Mouse (Mus musculus) granulocyte monocyte progenitor cell, adult 5-6 weeks (primary cell): ENCODE measurements around the gene Pramel6. TPM values are rescaled to one million over a fixed set of nuclear protein-coding genes. Genes with fewer than 3 reads are reported as not detected.
"Not testable (repeated sequence)": the region's sequence is repeated elsewhere in the genome, so short reads cannot be mapped to it uniquely, and the experiment has no call there.

Experiments used
- ATAC-seq: replicated peaks from 2 replicates; pipeline ENCODE4 v1.8.0; 2016; ENCODE audit warnings: mild to moderate bottlenecking, moderate TSS enrichment, inconsistent platforms; ENCODE audit not compliant: poor library complexity, severe bottlenecking
- total RNA-seq, 2 experiments: library from RNA; stranded (forward) in 1 of 2; stranded (reverse) in 1 of 2; fragments of 200-712, 200-1000 nt in 1 of 2; fragments of >200 nt in 1 of 2; fragmentation: Nextera tagmentation in 1 of 2; gene quantifications; 2 replicates each; pipeline ENCODE4 v1.2.3; 2014 to 2017

Gene Pramel6
- total RNA-seq (2014; fragmentation: Nextera tagmentation) (not detected in 2 replicates), total RNA-seq (2017) (not detected in 2 replicates)

DNA sequence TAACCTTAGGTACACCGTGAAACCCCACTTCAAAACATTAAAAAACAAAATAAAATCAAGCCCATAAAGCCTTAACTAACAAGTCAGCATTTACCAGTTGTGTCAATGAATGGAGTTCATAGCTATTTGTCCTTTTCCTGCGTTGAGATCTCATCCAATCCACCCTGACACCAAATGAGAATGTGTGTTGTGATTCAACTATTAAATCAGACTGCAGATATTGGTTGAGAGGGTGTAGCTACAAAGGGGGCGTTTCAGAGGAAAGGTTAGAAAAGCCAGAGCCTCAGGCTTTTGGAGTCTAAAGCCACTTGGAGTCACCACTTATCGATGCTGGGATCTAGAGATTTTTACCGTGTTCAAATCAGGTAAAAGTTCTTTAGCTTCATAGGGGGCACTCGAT lies at the start of gene Pramel6:
Gene Pramel6 (plus strand): TSS at position 301 of the 400 bp plus-strand sequence.
- no peak for ATAC-seq

DNA sequence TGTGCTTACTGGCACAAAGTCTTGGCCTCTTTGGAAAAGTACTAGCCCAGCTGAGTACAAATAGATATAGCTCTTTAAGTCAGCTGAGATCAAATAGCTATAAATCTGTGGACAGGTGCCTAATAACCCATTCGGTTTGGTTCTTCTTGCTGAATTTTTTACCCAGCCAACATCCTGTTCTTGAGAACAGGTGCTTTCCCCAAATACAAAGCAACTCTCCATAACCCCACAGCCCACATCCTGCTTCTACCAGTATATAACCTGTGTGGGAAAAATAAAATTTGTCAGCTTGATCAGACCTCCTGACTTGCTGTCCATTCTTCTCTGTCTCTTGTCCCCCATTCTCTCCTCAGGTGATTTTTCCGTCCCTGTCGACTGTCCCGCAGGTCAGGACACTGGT lies 44.6 kb upstream of the Pramel6 start:
- no peak for ATAC-seq

DNA sequence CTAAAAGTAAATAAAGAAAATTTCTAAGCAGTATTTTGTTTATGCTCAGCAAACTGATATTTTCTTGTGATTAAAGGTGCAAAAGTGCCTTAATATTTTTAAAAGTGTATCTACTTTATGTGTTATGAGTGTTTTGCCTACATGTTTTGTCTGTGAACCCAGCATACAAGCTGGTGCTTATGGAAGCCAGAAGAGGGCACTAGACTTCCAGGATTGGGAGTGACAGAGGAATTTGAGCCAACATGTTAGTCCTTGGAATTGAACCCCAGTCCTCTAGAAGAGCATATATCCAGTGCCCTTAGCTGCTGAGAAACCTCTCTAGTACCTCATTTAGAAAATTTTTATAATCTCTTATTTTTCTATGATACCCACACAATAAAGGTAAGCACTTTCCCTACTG lies 26.2 kb upstream of the Pramel6 start:
- ATAC-seq = no peak

DNA sequence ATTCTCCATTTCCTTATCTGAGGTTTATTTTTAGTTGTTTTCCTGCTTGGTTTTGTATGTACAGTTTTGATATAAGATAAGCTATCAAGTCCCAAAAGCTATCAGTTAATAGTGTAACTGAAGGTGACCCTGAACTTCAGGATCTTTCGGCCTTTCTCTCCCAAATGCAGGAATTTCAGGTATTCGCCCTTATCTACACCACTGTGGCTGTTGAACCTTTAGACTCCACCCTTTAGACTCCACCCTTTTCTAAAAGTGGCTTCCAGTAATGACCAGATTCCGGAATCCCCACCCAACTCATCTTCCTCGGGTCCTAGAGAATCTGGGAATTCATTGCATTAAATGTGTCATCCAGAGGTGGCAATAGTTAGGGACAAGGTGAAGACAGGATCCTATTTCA lies 25.2 kb upstream of the Pramel6 start:
- no peak for ATAC-seq

DNA sequence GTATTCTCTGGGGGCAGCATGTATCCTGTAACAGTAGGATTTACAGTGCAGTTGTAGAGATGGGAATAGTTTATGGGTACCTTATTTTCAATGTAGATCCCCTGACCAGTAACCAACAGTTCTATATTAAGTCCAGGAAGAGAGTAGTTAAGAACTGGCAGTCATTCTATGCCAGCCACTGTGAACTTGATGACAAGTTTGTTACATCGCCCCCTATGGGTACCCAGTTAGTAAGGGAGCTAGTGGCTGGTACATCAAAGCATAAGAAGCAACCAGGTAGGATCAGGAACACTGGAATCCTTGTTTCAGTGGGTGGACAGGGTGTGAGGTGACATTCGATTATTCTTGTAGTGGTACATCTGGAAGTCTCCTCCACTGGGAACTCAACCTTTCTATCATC lies 24.1 kb upstream of the Pramel6 start:
- no peak for ATAC-seq

GRCm38 (mm10) chr2:87496993-87497392 lies 9.4 kb upstream of the Pramel6 start, which contains the start of gene Pramel7:
Pramel7 (minus strand) TSS chr2:87497093.
- not testable (repeated sequence) for ATAC-seq

DNA sequence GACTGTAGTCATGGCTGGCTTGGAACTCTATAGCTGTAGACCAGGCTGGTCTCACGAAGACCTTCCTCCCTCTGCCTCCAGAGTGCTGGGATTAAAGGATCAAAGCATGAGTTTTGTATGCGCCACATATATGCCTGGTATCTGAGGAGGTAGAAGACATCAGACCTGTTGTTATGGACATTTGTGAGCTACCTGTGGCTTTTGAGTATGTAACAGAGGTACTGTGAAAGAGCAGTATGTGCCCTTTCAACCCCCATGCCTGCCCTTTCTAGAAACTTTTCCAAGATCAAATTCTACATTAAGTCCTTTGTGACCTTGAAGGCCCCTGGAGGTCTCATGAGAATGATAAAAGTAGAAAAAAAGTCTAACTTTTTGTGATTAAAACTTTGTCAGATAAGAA lies 8.7 kb downstream of the Pramel6 start:
- no peak for ATAC-seq

DNA sequence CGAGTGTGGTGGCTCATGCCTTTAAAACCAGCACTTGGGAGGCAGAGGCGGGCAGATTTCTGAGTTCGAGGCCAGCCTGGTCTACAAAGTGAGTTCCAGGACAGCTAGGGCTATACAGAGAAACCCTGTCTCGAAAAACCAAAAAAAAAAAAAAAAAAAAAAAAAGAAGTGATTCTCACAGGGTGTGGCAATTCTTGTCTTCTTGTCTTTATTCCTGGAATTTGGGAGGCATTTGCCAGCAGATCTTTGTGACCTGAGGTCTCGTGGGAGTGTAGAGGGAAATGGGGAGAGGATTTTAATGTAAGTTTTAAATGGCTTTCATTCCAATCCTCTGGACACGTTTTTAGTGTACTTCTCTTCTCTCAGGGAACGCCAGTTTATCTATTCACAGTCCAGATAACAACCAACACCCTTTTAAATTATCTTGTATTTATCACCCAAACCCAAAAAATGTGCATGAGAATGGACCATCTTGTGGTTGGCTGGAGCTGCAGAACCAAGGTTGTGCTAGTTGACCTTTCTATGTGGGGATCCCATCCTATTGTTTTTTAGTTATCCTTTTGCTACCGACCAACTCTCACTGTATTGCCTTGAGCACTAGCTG lies 9.2 kb downstream of the Pramel6 start:
- no peak for ATAC-seq

DNA sequence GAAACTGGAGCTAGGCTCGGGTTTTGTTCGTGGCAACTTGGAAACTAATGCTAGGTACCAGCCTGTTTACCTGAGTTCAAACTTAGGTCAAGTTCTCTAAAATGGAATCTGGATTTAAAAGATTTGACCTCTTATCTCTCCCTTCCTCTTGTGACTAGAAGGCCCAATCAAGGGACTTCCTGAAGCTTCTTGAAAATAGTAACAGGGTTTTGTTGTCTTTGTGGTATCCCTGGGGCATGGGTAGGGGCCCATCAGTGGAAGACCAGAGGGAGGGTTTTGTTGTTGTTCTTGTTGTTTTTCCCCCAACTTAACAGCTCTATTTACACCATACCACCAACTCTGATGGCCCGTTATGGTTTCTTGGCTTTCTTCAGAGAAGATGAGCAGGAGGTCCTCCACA lies 10.2 kb downstream of the Pramel6 start:
- no peak for ATAC-seq

GRCm38 (mm10) chr2:87520651-87521050 lies 14.3 kb downstream of the Pramel6 start:
- no peak for ATAC-seq

DNA sequence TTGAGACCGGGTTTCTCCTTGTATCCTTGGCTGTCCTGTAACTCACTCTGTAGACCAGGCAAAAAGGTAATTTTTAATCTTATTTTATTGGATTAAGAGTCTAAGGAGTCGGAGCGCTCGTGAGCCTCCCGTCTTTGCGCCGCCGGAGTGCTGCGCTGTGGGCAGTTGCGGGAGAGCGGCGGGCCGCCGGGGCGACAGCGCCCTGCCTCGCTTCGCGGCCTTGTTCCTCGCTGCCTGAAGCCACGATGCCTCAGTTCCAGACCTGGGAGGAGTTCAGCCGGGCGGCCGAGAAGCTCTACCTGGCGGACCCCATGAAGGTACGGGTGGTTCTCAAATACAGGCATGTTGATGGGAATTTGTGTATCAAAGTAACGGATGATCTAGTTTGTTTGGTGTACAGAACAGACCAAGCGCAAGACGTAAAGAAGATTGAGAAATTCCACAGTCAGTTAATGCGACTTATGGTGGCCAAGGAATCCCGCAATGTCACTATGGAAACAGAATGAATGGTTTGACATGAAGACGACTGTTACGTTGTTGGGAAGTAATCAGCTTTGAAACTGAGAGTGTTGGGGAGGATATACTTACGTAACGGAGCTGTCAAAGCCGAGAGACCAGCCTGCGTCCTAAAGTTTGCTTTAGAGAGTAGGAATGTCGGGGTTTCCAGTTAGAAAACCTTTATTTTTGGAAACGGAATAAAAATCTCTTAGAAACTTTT lies 19.7 kb downstream of the Pramel6 start:
- ATAC-seq = peak; percentile 59

GRCm38 (mm10) chr2:87531496-87531895 lies 25.1 kb downstream of the Pramel6 start, which contains the start of gene Olfr153:
Olfr153 (plus strand) TSS chr2:87531796.
- no peak for ATAC-seq

DNA sequence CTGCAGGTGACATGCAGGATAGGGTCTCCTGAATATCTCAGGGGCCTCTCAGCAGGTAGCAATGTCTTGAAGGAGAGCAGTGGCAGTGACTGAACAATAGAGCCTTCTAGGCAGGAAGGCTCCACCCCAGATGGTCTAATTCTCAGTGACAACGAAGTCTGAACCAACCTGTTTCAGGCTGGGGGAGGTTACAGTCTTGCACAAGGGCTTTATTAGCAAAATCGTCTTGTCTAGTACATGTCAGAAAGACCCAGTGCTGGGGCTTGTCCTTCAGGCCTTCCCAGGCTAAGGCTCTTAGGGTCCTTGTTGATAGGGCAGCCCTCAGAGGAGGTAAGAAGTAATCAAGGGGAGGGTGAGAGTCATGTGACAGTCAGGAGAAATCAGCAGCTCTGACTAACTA lies 28.5 kb downstream of the Pramel6 start:
- no peak for ATAC-seq

DNA sequence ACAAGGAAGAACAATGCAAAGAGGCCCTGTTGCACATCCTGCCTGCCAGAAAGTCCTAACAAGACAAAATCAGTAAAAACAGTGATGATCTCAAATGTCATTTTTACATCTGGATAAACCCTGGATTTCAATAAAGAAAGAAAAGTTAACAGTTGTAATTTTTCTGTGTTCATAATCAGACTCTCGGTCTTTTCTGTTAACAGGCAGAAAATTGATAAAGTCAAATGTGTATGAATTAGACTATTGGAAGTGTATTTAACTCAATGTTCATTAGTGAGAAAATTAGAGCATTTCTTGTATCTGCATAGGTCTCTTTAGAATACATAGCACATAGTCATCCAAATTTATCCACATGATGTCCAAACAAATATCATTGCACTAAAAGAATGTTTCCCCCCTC lies 39.1 kb downstream of the Pramel6 start, which contains the start of gene Olfr1128:
Gene Olfr1128 (minus strand): TSS at position 101 of the 400 bp plus-strand sequence.
- no peak for ATAC-seq

Other genes with a start within 250 kb of the Pramel6 start
- not detected in 2 replicates for gene Olfr1116, start 239.0 kb upstream of the Pramel6 start, total RNA-seq (2014; fragmentation: Nextera tagmentation)
- gene Olfr1116, start 239.0 kb upstream of the Pramel6 start, total RNA-seq (2017) = not detected in 2 replicates
- not detected in 2 replicates for gene Olfr1118, start 199.0 kb upstream of the Pramel6 start, total RNA-seq (2014; fragmentation: Nextera tagmentation)
- gene Olfr1118, start 199.0 kb upstream of the Pramel6 start, total RNA-seq (2017) = not detected in 2 replicates
- gene Olfr1120, start 151.8 kb upstream of the Pramel6 start, total RNA-seq (2014; fragmentation: Nextera tagmentation) = not detected in 2 replicates
- not detected in 2 replicates for gene Olfr1120, start 151.8 kb upstream of the Pramel6 start, total RNA-seq (2017)
- not detected in 2 replicates for gene Olfr1121, start 136.7 kb upstream of the Pramel6 start, total RNA-seq (2014; fragmentation: Nextera tagmentation)
- not detected in 2 replicates for gene Olfr1121, start 136.7 kb upstream of the Pramel6 start, total RNA-seq (2017)
- not detected in 2 replicates for gene Olfr1122, start 120.7 kb upstream of the Pramel6 start, total RNA-seq (2014; fragmentation: Nextera tagmentation)
- not detected in 2 replicates for gene Olfr1122, start 120.7 kb upstream of the Pramel6 start, total RNA-seq (2017)
- not detected in 2 replicates for gene Olfr1123, start 89.9 kb upstream of the Pramel6 start, total RNA-seq (2014; fragmentation: Nextera tagmentation)
- not detected in 2 replicates for gene Olfr1123, start 89.9 kb upstream of the Pramel6 start, total RNA-seq (2017)
- gene Olfr1124, start 76.3 kb upstream of the Pramel6 start, total RNA-seq (2014; fragmentation: Nextera tagmentation) = not detected in 2 replicates
- not detected in 2 replicates for gene Olfr1124, start 76.3 kb upstream of the Pramel6 start, total RNA-seq (2017)
- not detected in 2 replicates for gene Olfr1126, start 52.6 kb upstream of the Pramel6 start, total RNA-seq (2014; fragmentation: Nextera tagmentation)
- not detected in 2 replicates for gene Olfr1126, start 52.6 kb upstream of the Pramel6 start, total RNA-seq (2017)
- gene Pramel7, start 9.5 kb upstream of the Pramel6 start, total RNA-seq (2014; fragmentation: Nextera tagmentation) = not detected in 2 replicates
- gene Pramel7, start 9.5 kb upstream of the Pramel6 start, total RNA-seq (2017) = not detected in 2 replicates
- gene Olfr153, start 25.2 kb downstream of the Pramel6 start, total RNA-seq (2014; fragmentation: Nextera tagmentation) = not detected in 2 replicates
- not detected in 2 replicates for gene Olfr153, start 25.2 kb downstream of the Pramel6 start, total RNA-seq (2017)
- not detected in 2 replicates for gene Olfr1128, start 39.0 kb downstream of the Pramel6 start, total RNA-seq (2014; fragmentation: Nextera tagmentation)
- not detected in 2 replicates for gene Olfr1128, start 39.0 kb downstream of the Pramel6 start, total RNA-seq (2017)
- not detected in 2 replicates for gene Olfr1129, start 67.3 kb downstream of the Pramel6 start, total RNA-seq (2014; fragmentation: Nextera tagmentation)
- not detected in 2 replicates for gene Olfr1129, start 67.3 kb downstream of the Pramel6 start, total RNA-seq (2017)
- not detected in 2 replicates for gene Olfr1130, start 99.6 kb downstream of the Pramel6 start, total RNA-seq (2014; fragmentation: Nextera tagmentation)
- not detected in 2 replicates for gene Olfr1130, start 99.6 kb downstream of the Pramel6 start, total RNA-seq (2017)
- not detected in 2 replicates for gene Olfr1131, start 120.5 kb downstream of the Pramel6 start, total RNA-seq (2014; fragmentation: Nextera tagmentation)
- gene Olfr1131, start 120.5 kb downstream of the Pramel6 start, total RNA-seq (2017) = not detected in 2 replicates
- not detected in 2 replicates for gene Olfr1132, start 131.0 kb downstream of the Pramel6 start, total RNA-seq (2014; fragmentation: Nextera tagmentation)
- gene Olfr1132, start 131.0 kb downstream of the Pramel6 start, total RNA-seq (2017) = not detected in 2 replicates
- not detected in 2 replicates for gene Olfr1133, start 140.8 kb downstream of the Pramel6 start, total RNA-seq (2014; fragmentation: Nextera tagmentation)
- gene Olfr1133, start 140.8 kb downstream of the Pramel6 start, total RNA-seq (2017) = not detected in 2 replicates
- not detected in 2 replicates for gene Olfr1134, start 151.9 kb downstream of the Pramel6 start, total RNA-seq (2014; fragmentation: Nextera tagmentation)
- not detected in 2 replicates for gene Olfr1134, start 151.9 kb downstream of the Pramel6 start, total RNA-seq (2017)
- not detected in 2 replicates for gene Olfr1135, start 167.1 kb downstream of the Pramel6 start, total RNA-seq (2014; fragmentation: Nextera tagmentation)
- not detected in 2 replicates for gene Olfr1135, start 167.1 kb downstream of the Pramel6 start, total RNA-seq (2017)
- not detected in 2 replicates for gene Olfr1136, start 187.4 kb downstream of the Pramel6 start, total RNA-seq (2014; fragmentation: Nextera tagmentation)
- not detected in 2 replicates for gene Olfr1136, start 187.4 kb downstream of the Pramel6 start, total RNA-seq (2017)
- gene Olfr1137, start 206.6 kb downstream of the Pramel6 start, total RNA-seq (2014; fragmentation: Nextera tagmentation) = not detected in 2 replicates
- not detected in 2 replicates for gene Olfr1137, start 206.6 kb downstream of the Pramel6 start, total RNA-seq (2017)
- gene Olfr1138, start 233.4 kb downstream of the Pramel6 start, total RNA-seq (2014; fragmentation: Nextera tagmentation) = not detected in 2 replicates
- gene Olfr1138, start 233.4 kb downstream of the Pramel6 start, total RNA-seq (2017) = not detected in 2 replicates
- not detected in 2 replicates for gene Olfr1140, start 237.2 kb downstream of the Pramel6 start, total RNA-seq (2014; fragmentation: Nextera tagmentation)
- not detected in 2 replicates for gene Olfr1140, start 237.2 kb downstream of the Pramel6 start, total RNA-seq (2017)
- not detected in 2 replicates for gene Olfr1141, start 247.4 kb downstream of the Pramel6 start, total RNA-seq (2014; fragmentation: Nextera tagmentation)
- gene Olfr1141, start 247.4 kb downstream of the Pramel6 start, total RNA-seq (2017) = not detected in 2 replicates